Mouse (Mus musculus) monocyte, adult 5-6 weeks (primary cell): ENCODE data around the gene Tnpo2. TPM values are rescaled to one million over a fixed set of nuclear protein-coding genes. Genes with fewer than 3 reads are reported as not detected.

ENCODE experiments used
- ATAC-seq: fragments of 153-309, 156-312 bp; replicated peaks from 2 replicates; pipeline ENCODE4 v1.8.0; 2017; ENCODE audit warnings: mild to moderate bottlenecking; ENCODE audit not compliant: low TSS enrichment, insufficient number of reproducible peaks, severe bottlenecking, poor library complexity, low FRiP score
- total RNA-seq: library from RNA; stranded (forward); fragments of 200-1000, 200-491, 200-594 nt; gene quantifications from 3 replicates; pipeline ENCODE4 v1.2.3, GENCODE M21; 2017

The Tnpo2 gene
- total RNA-seq: 12.0 to 27.9 TPM (median 18.3 TPM) in 3 replicates

GRCm38 (mm10) chr8:85036718-85037365 is at the start of gene Tnpo2:
Gene Tnpo2, plus strand, starts transcription at chr8:85036915.
- ATAC-seq: peak; percentile 89

DNA sequence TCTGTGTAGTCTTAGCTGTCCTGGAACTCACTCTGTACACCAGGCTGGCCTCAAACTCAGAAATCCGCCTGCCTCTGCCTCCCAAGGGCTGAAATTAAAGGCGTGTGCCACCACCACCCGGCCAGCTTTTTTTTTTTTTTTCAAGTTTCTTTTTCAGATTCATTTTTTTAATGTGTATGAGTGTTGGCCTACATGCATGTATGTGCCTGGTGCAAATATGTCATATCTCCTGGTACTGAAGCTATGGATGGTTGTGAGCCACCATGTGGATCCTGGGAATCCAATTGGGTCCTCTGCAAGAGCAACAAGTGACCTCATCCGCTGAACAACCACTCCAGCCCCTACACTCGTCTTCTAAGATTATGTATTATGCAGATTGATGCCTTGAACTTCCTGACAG is 49.3 kb upstream of the Tnpo2 start:
- ATAC-seq: no peak

- no peak for ATAC-seq
Measured at GRCm38 (mm10) chr8:84987903-84988302, 48.8 kb upstream of the Tnpo2 start.

GRCm38 (mm10) chr8:84989311-84989731 is 47.4 kb upstream of the Tnpo2 start:
- no peak for ATAC-seq

- ATAC-seq: peak; percentile 32
Measured at GRCm38 (mm10) chr8:84989810-84990209, 46.9 kb upstream of the Tnpo2 start.

- peak; percentile 78 for ATAC-seq
Measured at GRCm38 (mm10) chr8:84990349-84990748, 46.4 kb upstream of the Tnpo2 start, which contains the start of gene Hook2. Gene Hook2, plus strand, starts transcription at chr8:84990603.

GRCm38 (mm10) chr8:84990836-84991235 is 45.9 kb upstream of the Tnpo2 start:
- 0 out of 2 replicates have a peak, but pooled peaks have one; percentile 5 for ATAC-seq

DNA sequence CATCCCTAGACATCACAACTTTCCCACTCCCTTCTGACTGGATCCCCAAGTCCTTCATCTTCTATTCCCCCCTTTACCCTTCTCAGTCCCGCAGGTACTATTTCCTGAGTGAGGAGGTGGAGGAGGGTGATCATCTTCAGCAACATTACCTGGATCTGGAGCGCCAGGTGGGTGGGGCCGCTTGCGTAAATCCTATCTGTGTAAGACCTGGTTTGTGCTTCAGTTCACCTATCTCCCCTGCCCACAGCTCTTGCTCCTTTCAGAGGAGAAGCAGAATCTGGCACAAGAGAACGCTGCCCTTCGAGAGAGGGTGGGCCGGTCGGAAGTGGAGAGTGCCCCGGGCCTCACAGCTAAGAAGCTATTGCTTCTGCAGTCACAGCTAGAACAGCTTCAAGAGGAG is 42.3 kb upstream of the Tnpo2 start:
- no peak for ATAC-seq

- ATAC-seq: no peak
Measured at GRCm38 (mm10) chr8:84995680-84996079, 41.0 kb upstream of the Tnpo2 start.

- ATAC-seq: no peak
Measured at GRCm38 (mm10) chr8:84996978-84997377, 39.7 kb upstream of the Tnpo2 start.

- ATAC-seq: peak; percentile 92
Measured at GRCm38 (mm10) chr8:84997649-84998295, 38.9 kb upstream of the Tnpo2 start.

DNA sequence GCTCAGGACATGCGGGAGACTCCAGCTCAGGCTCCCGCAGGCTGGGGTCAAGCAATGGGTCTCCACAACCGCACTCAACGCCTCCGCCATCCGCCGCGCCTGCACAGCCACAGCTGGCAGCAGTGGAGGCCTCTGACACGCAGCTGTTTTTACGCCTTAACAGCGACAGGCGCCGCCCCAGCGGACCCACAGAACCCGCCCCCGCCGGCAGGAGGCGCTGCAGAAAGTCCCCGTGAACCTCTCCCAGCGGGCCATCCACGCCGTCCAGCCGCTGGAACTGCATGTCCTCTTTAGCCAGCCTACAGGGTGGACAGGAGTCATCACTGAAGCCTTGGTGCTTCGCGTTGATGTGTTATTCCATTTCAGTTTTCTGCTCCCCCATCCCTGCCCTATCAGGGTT is 29.0 kb upstream of the Tnpo2 start:
- no peak for ATAC-seq

DNA sequence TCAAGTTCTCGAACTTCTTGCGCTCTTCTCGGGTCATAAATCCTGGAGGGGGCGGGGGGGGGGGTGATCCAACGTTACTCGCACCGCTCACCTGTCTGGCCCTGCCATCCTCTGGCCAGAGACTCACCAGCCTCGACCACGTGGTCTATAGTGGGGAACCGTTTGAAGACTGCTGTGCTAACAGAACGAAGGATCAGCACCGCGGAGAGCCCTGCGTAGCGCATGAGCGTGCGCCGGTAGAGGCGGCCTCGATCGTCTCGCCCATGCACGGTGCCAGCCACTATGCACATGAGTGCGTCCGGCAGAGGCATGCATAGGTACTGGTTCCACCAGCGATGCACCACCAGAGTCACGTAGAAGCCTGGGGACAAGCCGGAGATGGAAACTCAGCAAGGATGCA is 25.5 kb upstream of the Tnpo2 start:
- ATAC-seq: no peak

GRCm38 (mm10) chr8:85013230-85013840 is 23.4 kb upstream of the Tnpo2 start:
- peak; percentile 74 for ATAC-seq

DNA sequence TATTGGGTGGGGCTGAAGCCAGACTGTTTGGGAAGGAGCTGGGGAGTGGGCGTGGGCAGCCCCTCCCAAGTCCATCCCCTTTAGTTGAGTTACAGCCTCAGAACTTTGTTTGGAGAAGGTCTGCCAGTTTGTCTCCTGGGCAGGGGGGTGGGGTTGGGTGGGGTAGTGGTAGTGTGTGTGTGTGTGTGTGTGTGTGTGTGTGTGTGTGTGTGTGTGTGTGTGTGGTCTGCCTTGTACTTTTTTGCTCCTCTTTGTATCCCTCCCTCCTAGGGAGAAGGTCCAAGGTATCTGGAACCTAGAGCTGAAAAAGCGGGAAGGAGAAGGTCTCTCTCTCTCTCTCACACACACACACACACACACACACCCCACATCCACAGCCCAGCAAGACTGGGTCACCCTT is 22.3 kb upstream of the Tnpo2 start, which contains the start of gene Best2:
TSS of gene Best2 (minus strand) at position 101 of the 400 bp plus-strand sequence.
- no peak for ATAC-seq

GRCm38 (mm10) chr8:85016724-85017123 is 20.0 kb upstream of the Tnpo2 start:
- no peak for ATAC-seq

DNA sequence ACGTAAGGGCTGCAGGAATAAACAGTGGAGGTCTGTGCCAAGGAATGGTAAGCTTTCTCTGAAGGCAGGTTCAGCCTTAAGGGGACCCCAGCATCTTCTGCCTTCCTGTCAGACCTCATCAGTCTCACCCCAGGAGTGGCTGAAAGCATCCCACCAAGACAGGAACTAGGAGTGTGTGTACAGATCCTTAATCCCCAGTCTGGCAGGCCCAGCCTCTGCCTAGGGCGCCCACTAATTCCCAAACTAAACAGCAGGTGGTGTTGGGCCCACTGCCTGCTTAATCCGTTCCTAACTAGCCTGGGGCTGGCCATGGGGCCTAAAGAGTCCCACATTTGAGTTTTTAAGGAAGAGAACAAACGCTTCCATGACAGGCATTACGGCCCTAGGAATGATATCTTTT is 19.5 kb upstream of the Tnpo2 start:
- no peak for ATAC-seq

- ATAC-seq: no peak
Measured at GRCm38 (mm10) chr8:85021514-85022055, 15.1 kb upstream of the Tnpo2 start.

- ATAC-seq: no peak
Measured at GRCm38 (mm10) chr8:85023846-85024245, 12.9 kb upstream of the Tnpo2 start.
